ENCODE assay signal across 12 mouse cellular contexts in the genomic region with DNA sequence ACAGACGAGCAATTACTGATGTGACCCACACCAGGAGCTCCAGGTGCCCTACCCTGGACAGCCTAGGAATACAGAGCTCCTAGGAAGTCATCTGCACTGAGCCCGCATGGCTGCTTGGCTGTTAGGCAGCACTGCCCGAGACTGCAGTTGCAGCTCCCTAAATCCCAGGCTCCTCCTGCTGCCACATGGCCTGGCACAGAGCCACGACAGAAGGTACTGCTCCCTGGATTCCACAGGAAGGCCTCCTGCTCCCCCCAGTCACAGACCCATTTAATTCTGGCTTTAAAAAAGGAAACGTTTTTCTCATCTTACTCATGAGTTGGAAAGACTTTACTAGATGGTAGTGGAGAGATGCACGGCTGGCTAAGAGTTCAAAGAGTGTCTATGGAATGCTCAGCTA. TPM values are rescaled to one million over a fixed set of nuclear protein-coding genes. Genes with fewer than 3 reads are reported as not detected.
DNase-seq lines count a peak whose midpoint lies in the region; ATAC-seq lines count a peak whose summit lies in the region.
"Had no signal": no experiment of that assay in that cellular context is flagged by ENCODE, and none has a peak within 500 bp of the region (broad histone marks: within the 10 kb centered on the region; RNA-seq: fewer than 3 reads in every experiment).

No protein-coding gene starts in this region.

- no peaks in the 10 kb centered on the region for H3K9me3 ChIP-seq in hindbrain, embryonic 13.5 days
- no peaks in the 10 kb centered on the region for H3K9me3 ChIP-seq in hindbrain, embryonic 11.5 days (ENCODE audit: control insufficient read depth, low read length)
- H3K9me3 ChIP-seq: neural tube, embryonic 15.5 days had no signal

- peaks cover 13% of the 10 kb centered on the region for H3K27me3 ChIP-seq in hindbrain, embryonic 13.5 days
- H3K27me3 ChIP-seq in hindbrain, embryonic 11.5 days (ENCODE audit: control insufficient read depth, insufficient read depth, low read length): peaks cover 10% of the 10 kb centered on the region
- H3K27me3 ChIP-seq: neural tube, embryonic 15.5 days had no signal

- no peak for ATAC-seq in hindbrain, embryonic 13.5 days (ENCODE audit: low FRiP score)
- no peak for ATAC-seq in hindbrain, embryonic 11.5 days (ENCODE audit: low FRiP score)
- ATAC-seq: inflammation-experienced regulatory T-cells, adult 6 months had no signal

- no peaks in the 10 kb centered on the region for H3K36me3 ChIP-seq in hindbrain, embryonic 13.5 days
- no peaks in the 10 kb centered on the region for H3K36me3 ChIP-seq in hindbrain, embryonic 11.5 days (ENCODE audit: control insufficient read depth, insufficient read depth, low read length)
- H3K36me3 ChIP-seq: neural tube, embryonic 15.5 days had no signal

- no peak overlapping the region for H3K4me2 ChIP-seq in hindbrain, embryonic 13.5 days
- no peak overlapping the region for H3K4me2 ChIP-seq in hindbrain, embryonic 11.5 days (replicated peaks; ENCODE audit: low read depth, low read length)
- H3K4me2 ChIP-seq: neural tube, embryonic 15.5 days had no signal

- no peak for DNase-seq in hindbrain, embryonic 11.5 days (ENCODE audit: low spot score)
- DNase-seq in MN1 (ENCODE audit: low spot score): peak; percentile 72
- DNase-seq in NIH3T3 (ENCODE audit: low read depth): peak; percentile 33
- DNase-seq in cerebellum, postnatal 36 days: peak; percentile 84 to 91
- no peak for DNase-seq in spleen, postnatal 36 days (ENCODE audit: low spot score in 2 of 2)
- no peak for DNase-seq in spleen, postnatal 10 days (ENCODE audit: low spot score in 2 of 2)
- DNase-seq: spleen, adult 18-20 months; thymus, adult 2 months had no signal

- peaks cover 69% of the 10 kb centered on the region for H3K4me1 ChIP-seq in hindbrain, embryonic 13.5 days (replicated peaks)
- H3K4me1 ChIP-seq in hindbrain, embryonic 11.5 days (replicated peaks; ENCODE audit: control insufficient read depth, insufficient read depth, low read length): peaks cover 9% of the 10 kb centered on the region

- no peak overlapping the region for H3K27ac ChIP-seq in hindbrain, embryonic 13.5 days
- H3K27ac ChIP-seq in hindbrain, embryonic 11.5 days (ENCODE audit: low read depth, low read length): no peak overlapping the region
- H3K27ac ChIP-seq: liver, embryonic 14.5 days; neural tube, embryonic 15.5 days had no signal

- 61% methylated on average over 6 of the region's 6 CpGs for WGBS in hindbrain, embryonic 13.5 days
- 76% methylated on average over 6 of the region's 6 CpGs for WGBS in hindbrain, embryonic 11.5 days

- 0 out of 2 replicates have a peak overlapping the region, but pooled peaks have one; percentile 14 for H3K9ac ChIP-seq in hindbrain, embryonic 13.5 days
- no peak overlapping the region for H3K9ac ChIP-seq in hindbrain, embryonic 11.5 days (ENCODE audit: low read depth, low read length)
- H3K9ac ChIP-seq: liver, embryonic 14.5 days; neural tube, embryonic 15.5 days had no signal

- H3K4me3 ChIP-seq in hindbrain, embryonic 13.5 days: no peak overlapping the region
- no peak overlapping the region for H3K4me3 ChIP-seq in hindbrain, embryonic 11.5 days (ENCODE audit: low read depth, low read length)
- H3K4me3 ChIP-seq: neural tube, embryonic 15.5 days had no signal

RNA-seq across cellular contexts. Expression of gene Pgbd5, which starts 10.0 kb away (rescaled TPM):
- 10.3 and 11.0 TPM in 2 replicates for polyA plus RNA-seq in hindbrain, embryonic 13.5 days (2015; fragmentation: Nextera tagmentation; extraction: Ambion mirVana)
- 5.0 and 5.3 TPM in 2 replicates for polyA plus RNA-seq in hindbrain, embryonic 11.5 days (2014; fragmentation: Nextera tagmentation; extraction: Ambion mirVana)
- polyA plus RNA-seq: inflammation-experienced regulatory T-cells, adult 6 months had no signal

Comparison
In these comparisons a context has a peak if more than half of its experiments do, and no peak if none do; other contexts are left out.
1. DNase-seq: peak in MN1 (single experiment), NIH3T3 (single experiment) and cerebellum, postnatal 36 days (2 of 2); none in hindbrain, embryonic 11.5 days (single experiment), spleen, postnatal 36 days (0 of 2) and spleen, postnatal 10 days (0 of 2).